Mouse (Mus musculus) embryonic facial prominence, embryonic 11.5 days (tissue): Measurements from ENCODE around the gene Atl2. TPM values are rescaled to one million over a fixed set of nuclear protein-coding genes. Genes with fewer than 3 reads are reported as not detected.

ENCODE experiments used
- ATAC-seq: fragments of 200-750 bp; cut with Nextera tagmentation; replicated peaks from 2 replicates; pipeline ENCODE4 v1.8.0; 2017; ENCODE audit warnings: low read depth; ENCODE audit not compliant: insufficient number of reproducible peaks, low FRiP score, low TSS enrichment
- DNase-seq: peaks from one replicate; pipeline ENCODE4 v3.0.0-alpha.2; 2015; ENCODE audit warnings: low spot score
- H3K27ac ChIP-seq: fragments of 300-500 bp; sonication (generic); replicated peaks from 2 replicates; pipeline ENCODE4 v1.5.1; 2014; ENCODE audit warnings: mild to moderate bottlenecking, low read depth, low read length, control low read depth
- H3K27me3 ChIP-seq: fragments of 300-500 bp; sonication (generic); 2 replicates; pipeline ENCODE4 v1.6.1; 2014; ENCODE audit warnings: mild to moderate bottlenecking, low read length, moderate library complexity, mixed read lengths; ENCODE audit not compliant: control insufficient read depth, insufficient read depth
- H3K36me3 ChIP-seq: fragments of 300-500 bp; sonication (generic); replicated peaks from 2 replicates; pipeline ENCODE4 v1.6.1; 2014; ENCODE audit warnings: low read depth, mild to moderate bottlenecking, low read length, moderate library complexity, mixed read lengths; ENCODE audit not compliant: control insufficient read depth, insufficient read depth
- H3K4me1 ChIP-seq: fragments of 300-500 bp; sonication (generic); 2 replicates; pipeline ENCODE4 v1.6.1; 2014; ENCODE audit warnings: low read length, mixed read lengths; ENCODE audit not compliant: control insufficient read depth, insufficient read depth
- H3K4me2 ChIP-seq: fragments of 300-500 bp; sonication (generic); 2 replicates; pipeline ENCODE4 v1.6.1; 2014; ENCODE audit warnings: low read depth, mild to moderate bottlenecking, control low read depth, low read length, moderate library complexity
- H3K4me3 ChIP-seq: fragments of 300-500 bp; sonication (generic); 2 replicates; pipeline ENCODE4 v1.5.1; 2014; ENCODE audit warnings: low read depth, low read length, control low read depth
- H3K9ac ChIP-seq: fragments of 300-500 bp; sonication (generic); replicated peaks from 2 replicates; pipeline ENCODE4 v1.6.1; 2014; ENCODE audit warnings: mild to moderate bottlenecking, control low read depth, low read length
- H3K9me3 ChIP-seq: fragments of 300-500 bp; sonication (generic); replicated peaks from 2 replicates; pipeline ENCODE4 v1.6.1; 2016; ENCODE audit warnings: mild to moderate bottlenecking, low read length, inconsistent platforms, mixed read lengths; ENCODE audit not compliant: control insufficient read depth
- WGBS: fragments of 180-500 bp; shearing (Covaris S2); extraction: QIAGEN DNeasy Blood & Tissue Kit; methylation state at CpG from one replicate; pipeline ENCODE4 v1.1.7; 2014; 5-methylcytosine and 5-hydroxymethylcytosine counted together
- polyA plus RNA-seq: library from polyadenylated mRNA; unstranded; fragments of >200 nt; fragmentation: Nextera tagmentation; extraction: Ambion mirVana; gene quantifications from 2 replicates; pipeline ENCODE4 v1.2.1, GENCODE M21; 2014

Gene Atl2
- polyA plus RNA-seq, 1 experiment from 2014 or later = 39.0 TPM

GRCm38 (mm10) chr17:79926486-79926885 is 30.6 kb upstream of the Atl2 start:
- ATAC-seq = no peak

GRCm38 (mm10) chr17:79925865-79926421 is 30.0 kb upstream of the Atl2 start:
- WGBS = 96% methylated on average over 11 of the region's 11 CpGs
- H3K4me2 ChIP-seq = no peak overlapping the region

More at GRCm38 (mm10) chr17:79926486-79926885, 30.6 kb upstream of the Atl2 start:
- Histone ChIP-seq H3K4me2 (no peak overlapping the region), H3K36me3 (no peaks in the 10 kb centered on the region), H3K27ac (no peak overlapping the region), H3K4me1 (no peaks in the 10 kb centered on the region), H3K4me3 (no peak overlapping the region), H3K9ac (no peak overlapping the region), H3K27me3 (no peaks in the 10 kb centered on the region), H3K9me3 (no peaks in the 10 kb centered on the region)
- no peak for DNase-seq
- 85% methylated on average over 3 of the region's 3 CpGs for WGBS

GRCm38 (mm10) chr17:79920355-79920754 is 24.4 kb upstream of the Atl2 start:
- no peak for DNase-seq
- Histone ChIP-seq H3K9ac (no peak overlapping the region), H3K27ac (no peak overlapping the region), H3K4me2 (no peak overlapping the region), H3K4me3 (no peak overlapping the region), H3K4me1 (no peaks in the 10 kb centered on the region), H3K36me3 (no peaks in the 10 kb centered on the region), H3K27me3 (no peaks in the 10 kb centered on the region), H3K9me3 (no peaks in the 10 kb centered on the region)
- ATAC-seq = no peak
- 86% methylated on average over 2 of the region's 2 CpGs for WGBS

More at GRCm38 (mm10) chr17:79925865-79926421, 30.0 kb upstream of the Atl2 start:
- Histone ChIP-seq H3K4me1 (no peaks in the 10 kb centered on the region), H3K9me3 (no peaks in the 10 kb centered on the region), H3K9ac (no peak overlapping the region), H3K36me3 (no peaks in the 10 kb centered on the region), H3K27me3 (no peaks in the 10 kb centered on the region), H3K27ac (no peak overlapping the region), H3K4me3 (no peak overlapping the region)
- DNase-seq = no peak
- ATAC-seq = no peak

- Histone ChIP-seq H3K4me3 (no peak overlapping the region), H3K4me1 (no peaks in the 10 kb centered on the region), H3K27me3 (no peaks in the 10 kb centered on the region), H3K9me3 (no peaks in the 10 kb centered on the region), H3K9ac (no peak overlapping the region), H3K27ac (no peak overlapping the region), H3K4me2 (no peak overlapping the region), H3K36me3 (no peaks in the 10 kb centered on the region)
- DNase-seq (no peak), ATAC-seq (no peak)
- WGBS = 64% methylated on average over 15 of the region's 15 CpGs
These were observed 23.8 kb upstream of the Atl2 start for GRCm38 (mm10) chr17:79919566-79920350.

- no peak overlapping the region for H3K4me2 ChIP-seq
- no peak overlapping the region for H3K27ac ChIP-seq
- no peaks in the 10 kb centered on the region for H3K27me3 ChIP-seq
- DNase-seq = no peak
- H3K9ac ChIP-seq = no peak overlapping the region
- WGBS = 34% methylated on average over 9 of the region's 9 CpGs
- no peaks in the 10 kb centered on the region for H3K9me3 ChIP-seq
- H3K4me3 ChIP-seq = no peak overlapping the region
- no peaks in the 10 kb centered on the region for H3K36me3 ChIP-seq
- H3K4me1 ChIP-seq = no peaks in the 10 kb centered on the region
- no peak for ATAC-seq
These were observed 22.6 kb upstream of the Atl2 start for GRCm38 (mm10) chr17:79918484-79919004.

DNA sequence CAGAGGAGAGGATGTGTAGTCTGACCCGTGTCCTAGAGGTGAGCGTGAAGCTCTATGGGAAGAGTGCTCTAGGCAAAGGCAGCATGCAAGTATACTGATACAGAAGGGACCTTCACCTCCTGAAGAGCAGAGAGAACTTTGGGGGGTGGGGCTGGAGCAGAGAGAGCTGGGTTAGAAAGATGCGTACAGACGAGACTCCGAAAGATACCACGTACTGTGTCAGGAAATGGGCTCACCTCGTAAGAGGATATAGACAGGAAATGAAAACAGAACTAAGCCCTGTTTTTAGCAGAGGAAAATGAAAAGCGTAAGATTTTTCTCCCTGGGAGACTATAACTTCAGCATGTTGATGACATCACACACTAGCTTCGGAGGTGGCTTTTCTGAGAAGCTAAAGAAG is 21.1 kb upstream of the Atl2 start:
- no peak overlapping the region for H3K9ac ChIP-seq
- no peaks in the 10 kb centered on the region for H3K9me3 ChIP-seq
- H3K4me2 ChIP-seq = no peak overlapping the region
- ATAC-seq = no peak
- WGBS = 84% methylated on average over 9 of the region's 9 CpGs
- no peak overlapping the region for H3K27ac ChIP-seq
- H3K4me1 ChIP-seq = no peaks in the 10 kb centered on the region
- no peak for DNase-seq
- H3K27me3 ChIP-seq = no peaks in the 10 kb centered on the region
- H3K4me3 ChIP-seq = no peak overlapping the region
- H3K36me3 ChIP-seq = no peaks in the 10 kb centered on the region

GRCm38 (mm10) chr17:79912174-79912573 is 16.3 kb upstream of the Atl2 start:
- no peaks in the 10 kb centered on the region for H3K27me3 ChIP-seq
- H3K9me3 ChIP-seq = no peaks in the 10 kb centered on the region
- no peak overlapping the region for H3K4me3 ChIP-seq
- WGBS = 85% methylated on average over 2 of the region's 2 CpGs
- no peaks in the 10 kb centered on the region for H3K4me1 ChIP-seq
- H3K27ac ChIP-seq = no peak overlapping the region
- ATAC-seq (no peak), DNase-seq (no peak)
- no peak overlapping the region for H3K4me2 ChIP-seq
- no peaks in the 10 kb centered on the region for H3K36me3 ChIP-seq
- no peak overlapping the region for H3K9ac ChIP-seq

DNA sequence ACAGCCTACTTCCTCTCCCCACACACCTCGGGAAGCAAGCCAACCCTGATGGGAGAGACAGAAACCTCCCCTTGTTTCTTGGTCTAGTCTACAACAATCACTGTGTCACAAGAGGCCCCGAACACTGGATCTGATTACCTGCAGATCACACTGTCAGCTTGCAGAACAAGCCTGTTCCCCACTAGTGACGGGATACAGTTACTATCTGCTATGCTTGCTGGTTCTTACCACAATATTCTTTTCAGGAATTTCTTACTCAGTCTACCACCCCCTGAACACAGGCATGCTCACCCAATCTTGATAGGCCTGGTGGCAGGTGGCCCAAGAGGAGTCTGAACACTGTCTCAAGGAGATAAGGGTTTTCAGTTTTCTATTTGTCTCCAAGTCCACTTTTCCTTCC is 15.8 kb upstream of the Atl2 start:
- Histone ChIP-seq H3K4me2 (no peak overlapping the region), H3K36me3 (no peaks in the 10 kb centered on the region), H3K27ac (no peak overlapping the region), H3K4me3 (no peak overlapping the region), H3K4me1 (no peaks in the 10 kb centered on the region), H3K9me3 (no peaks in the 10 kb centered on the region), H3K27me3 (no peaks in the 10 kb centered on the region), H3K9ac (no peak overlapping the region)
- ATAC-seq = no peak
- 65% methylated on average over 3 of the region's 3 CpGs for WGBS
- no peak for DNase-seq
